Mouse (Mus musculus): ENCODE results near the gene Dnhd1. TPM values are rescaled to one million over a fixed set of nuclear protein-coding genes. Genes with fewer than 3 reads are reported as not detected.
"Not testable (repeated sequence)": the region's sequence is repeated elsewhere in the genome, so short reads cannot be mapped to it uniquely, and the experiment has no call there.

The Dnhd1 gene
- polyA plus RNA-seq, 1 experiment from 2014 or later = 0.58 TPM

- Histone ChIP-seq H3K4me3 (peak within 1 kb of the TSS; percentile 92), H3K4me1 (peaks cover 23% of the 10 kb centered on the region), H3K27me3 (ENCODE audit: insufficient read depth, poor library complexity, severe bottlenecking) (no peaks in the 10 kb centered on the region), H3K36me3 (peaks cover 54% of the 10 kb centered on the region), H3K27ac (peak within 1 kb of the TSS; percentile 98), H3K9me3 (no peaks in the 10 kb centered on the region)
- under 1% methylated on average over 30 of the region's 30 CpGs for WGBS
- DNase-seq (ENCODE audit: low spot score) = peak; percentile 88
Observed at GRCm38 (mm10) chr7:105736911-105737521, 86.4 kb downstream of the Dnhd1 start, which contains the start of gene Rrp8. Gene Rrp8 (minus strand): TSS chr7:105737385.

GRCm38 (mm10) chr7:105737648-105738047, 87.0 kb downstream of the Dnhd1 start:
- Histone ChIP-seq H3K36me3 (peaks cover 54% of the 10 kb centered on the region), H3K27ac (peak overlapping the region; percentile 98), H3K27me3 (ENCODE audit: insufficient read depth, poor library complexity, severe bottlenecking) (no peaks in the 10 kb centered on the region), H3K9me3 (no peaks in the 10 kb centered on the region), H3K4me3 (peak overlapping the region; percentile 92), H3K4me1 (peaks cover 23% of the 10 kb centered on the region)
- peak; percentile 66 for DNase-seq (ENCODE audit: low spot score)
- 22% methylated on average over 3 of the region's 3 CpGs for WGBS

GRCm38 (mm10) chr7:105738286-105738685, 87.7 kb downstream of the Dnhd1 start:
- Histone ChIP-seq H3K36me3 (peaks cover 54% of the 10 kb centered on the region), H3K27me3 (ENCODE audit: insufficient read depth, poor library complexity, severe bottlenecking) (no peaks in the 10 kb centered on the region)
- peak; percentile 30 for DNase-seq (ENCODE audit: low spot score)

GRCm38 (mm10) chr7:105738948-105739347, 88.3 kb downstream of the Dnhd1 start:
- DNase-seq (ENCODE audit: low spot score) = peak; percentile 95
- H3K27me3 ChIP-seq (ENCODE audit: insufficient read depth, poor library complexity, severe bottlenecking) = no peaks in the 10 kb centered on the region
- 9% methylated on average over 3 of the region's 3 CpGs for WGBS
- peaks cover 28% of the 10 kb centered on the region for H3K4me1 ChIP-seq
- peak overlapping the region; percentile 92 for H3K4me3 ChIP-seq
- H3K9me3 ChIP-seq = no peaks in the 10 kb centered on the region
- H3K27ac ChIP-seq = peak overlapping the region; percentile 98
- H3K36me3 ChIP-seq = peaks cover 49% of the 10 kb centered on the region

More at GRCm38 (mm10) chr7:105738286-105738685, 87.7 kb downstream of the Dnhd1 start:
- WGBS = 50% methylated on average over 2 of the region's 2 CpGs
- Histone ChIP-seq H3K9me3 (no peaks in the 10 kb centered on the region), H3K4me3 (peak overlapping the region; percentile 92), H3K27ac (peak overlapping the region; percentile 98), H3K4me1 (peaks cover 27% of the 10 kb centered on the region)

GRCm38 (mm10) chr7:105740089-105740795, 89.6 kb downstream of the Dnhd1 start:
- DNase-seq (ENCODE audit: low spot score) = no peak
- Histone ChIP-seq H3K4me3 (no peak overlapping the region), H3K36me3 (peaks cover 39% of the 10 kb centered on the region), H3K27me3 (ENCODE audit: insufficient read depth, poor library complexity, severe bottlenecking) (no peaks in the 10 kb centered on the region), H3K4me1 (peaks cover 33% of the 10 kb centered on the region), H3K9me3 (no peaks in the 10 kb centered on the region), H3K27ac (peak overlapping the region; percentile 98)
- 91% methylated on average over 13 of the region's 13 CpGs for whole genome bisulfite sequencing

- Histone ChIP-seq H3K27me3 (ENCODE audit: insufficient read depth, poor library complexity, severe bottlenecking) (no peaks in the 10 kb centered on the region), H3K36me3 (peaks cover 39% of the 10 kb centered on the region), H3K4me3 (no peak overlapping the region), H3K27ac (no peak overlapping the region), H3K4me1 (peaks cover 33% of the 10 kb centered on the region), H3K9me3 (no peaks in the 10 kb centered on the region)
- peak; percentile 59 for DNase-seq (ENCODE audit: low spot score)
- WGBS = 87% methylated on average over 6 of the region's 6 CpGs
Observed at GRCm38 (mm10) chr7:105740851-105741250, 90.2 kb downstream of the Dnhd1 start.

- no peak overlapping the region for H3K27ac ChIP-seq
- no peaks in the 10 kb centered on the region for H3K9me3 ChIP-seq
- peak; percentile 52 for DNase-seq (ENCODE audit: low spot score)
- H3K4me3 ChIP-seq = no peak overlapping the region
- H3K36me3 ChIP-seq = peaks cover 46% of the 10 kb centered on the region
- H3K27me3 ChIP-seq (ENCODE audit: insufficient read depth, poor library complexity, severe bottlenecking) = no peaks in the 10 kb centered on the region
- H3K4me1 ChIP-seq = peaks cover 33% of the 10 kb centered on the region
- 89% methylated on average over 9 of the region's 9 CpGs for WGBS
Observed at GRCm38 (mm10) chr7:105741978-105742377, 91.4 kb downstream of the Dnhd1 start.

- peaks cover 31% of the 10 kb centered on the region for H3K4me1 ChIP-seq
- peaks cover 51% of the 10 kb centered on the region for H3K36me3 ChIP-seq
- DNase-seq (ENCODE audit: low spot score) = peak; percentile 60
- not testable (repeated sequence) for H3K9me3 ChIP-seq; H3K27ac ChIP-seq; H3K27me3 ChIP-seq (ENCODE audit: insufficient read depth, poor library complexity, severe bottlenecking)
- peak overlapping the region; percentile 96; the same call in 1 of the 2 replicates for H3K4me3 ChIP-seq
- WGBS = 93% methylated on average over 7 of the region's 7 CpGs
Observed at GRCm38 (mm10) chr7:105742539-105743215, 92.0 kb downstream of the Dnhd1 start.

- peak; percentile 69 for DNase-seq (ENCODE audit: low spot score)
- H3K9me3 ChIP-seq; H3K27me3 ChIP-seq (ENCODE audit: insufficient read depth, poor library complexity, severe bottlenecking): not testable (repeated sequence)
- peak overlapping the region; percentile 96 for H3K4me3 ChIP-seq
- peaks cover 26% of the 10 kb centered on the region for H3K4me1 ChIP-seq
- WGBS = 32% methylated on average over 20 of the region's 20 CpGs
- H3K27ac ChIP-seq = peak overlapping the region; percentile 96
- H3K36me3 ChIP-seq = peaks cover 58% of the 10 kb centered on the region
Observed at GRCm38 (mm10) chr7:105743246-105743925, 92.8 kb downstream of the Dnhd1 start.

- peaks cover 20% of the 10 kb centered on the region; the same call in 1 of the 2 replicates for H3K4me1 ChIP-seq
- H3K36me3 ChIP-seq = peaks cover 64% of the 10 kb centered on the region
- no peaks in the 10 kb centered on the region for H3K9me3 ChIP-seq
- WGBS = under 1% methylated on average over 66 of the region's 67 CpGs
- peak within 1 kb of the TSS; percentile 96 for H3K27ac ChIP-seq
- peak; percentile 98 for DNase-seq (ENCODE audit: low spot score)
- H3K27me3 ChIP-seq (ENCODE audit: insufficient read depth, poor library complexity, severe bottlenecking) = no peaks in the 10 kb centered on the region
- H3K4me3 ChIP-seq = peak within 1 kb of the TSS; percentile 96
Observed at GRCm38 (mm10) chr7:105743926-105744590, 93.4 kb downstream of the Dnhd1 start, which contains the start of gene Taf10. Gene Taf10 (minus strand): TSS chr7:105744361.

- Histone ChIP-seq H3K9me3 (no peaks in the 10 kb centered on the region), H3K27me3 (ENCODE audit: insufficient read depth, poor library complexity, severe bottlenecking) (no peaks in the 10 kb centered on the region), H3K27ac (no peak overlapping the region), H3K4me1 (peaks cover 16% of the 10 kb centered on the region), H3K4me3 (no peak overlapping the region), H3K36me3 (peaks cover 42% of the 10 kb centered on the region)
- 88% methylated on average over 2 of the region's 2 CpGs for WGBS
- peak; percentile 58 for DNase-seq (ENCODE audit: low spot score)
Observed at GRCm38 (mm10) chr7:105747776-105748175, 97.1 kb downstream of the Dnhd1 start.

Measured in heart, embryonic 10.5 days (tissue).